Mouse (Mus musculus) forebrain, embryonic 16.5 days (tissue): ENCODE measurements around the gene Cd180. TPM values are rescaled to one million over a fixed set of nuclear protein-coding genes. Genes with fewer than 3 reads are reported as not detected.
"Not testable (repeated sequence)": the region's sequence is repeated elsewhere in the genome, so short reads cannot be mapped to it uniquely, and the experiment has no call there.

Experiments used
- ATAC-seq: fragments of 200-750 bp; cut with Nextera tagmentation; 2 replicates; pipeline ENCODE4 v1.8.0; 2017; ENCODE audit warnings: mild to moderate bottlenecking, moderate library complexity
- H3K27ac ChIP-seq: fragments of 300-500 bp; sonication (generic); 2 replicates; pipeline ENCODE4 v1.5.1; 2014; ENCODE audit warnings: low read length, control low read depth
- H3K27me3 ChIP-seq: fragments of 300-500 bp; sonication (generic); replicated peaks from 2 replicates; pipeline ENCODE4 v1.6.1; 2014; ENCODE audit warnings: low read length; ENCODE audit not compliant: control insufficient read depth, insufficient read depth
- H3K36me3 ChIP-seq: fragments of 300-500 bp; sonication (generic); 2 replicates; pipeline ENCODE4 v1.6.1; 2014; ENCODE audit not compliant: control insufficient read depth, insufficient read depth
- H3K4me1 ChIP-seq: fragments of 300-500 bp; sonication (generic); replicated peaks from 2 replicates; pipeline ENCODE4 v1.6.1; 2014; ENCODE audit warnings: low read length; ENCODE audit not compliant: control insufficient read depth, insufficient read depth
- H3K4me2 ChIP-seq: fragments of 300-500 bp; sonication (generic); 2 replicates; pipeline ENCODE4 v1.6.1; 2014; ENCODE audit warnings: mild to moderate bottlenecking, low read length, control low read depth
- H3K4me3 ChIP-seq: fragments of 300-500 bp; sonication (generic); replicated peaks from 2 replicates; pipeline ENCODE4 v1.5.1; 2014; ENCODE audit warnings: mild to moderate bottlenecking, low read length, control low read depth
- H3K9ac ChIP-seq: fragments of 300-500 bp; sonication (generic); replicated peaks from 2 replicates; pipeline ENCODE4 v1.6.1; 2014; ENCODE audit warnings: low read depth, low read length, control low read depth
- H3K9me3 ChIP-seq: fragments of 300-500 bp; sonication (generic); 2 replicates; pipeline ENCODE4 v1.6.1; 2016; ENCODE audit warnings: low read length; ENCODE audit not compliant: control insufficient read depth
- WGBS: fragments of 180-500 bp; shearing (Covaris S2); extraction: QIAGEN DNeasy Blood & Tissue Kit; methylation state at CpG from one replicate; pipeline ENCODE4 v1.1.7; 2014; 5-methylcytosine and 5-hydroxymethylcytosine counted together
- polyA plus RNA-seq: library from polyadenylated mRNA; unstranded; fragments of >200 nt; fragmentation: Nextera tagmentation; extraction: Ambion mirVana; gene quantifications from 2 replicates; pipeline ENCODE4 v1.2.1, GENCODE M21; 2015

Cd180 gene
- polyA plus RNA-seq, 1 experiment from 2014 or later = 0.23 TPM

DNA sequence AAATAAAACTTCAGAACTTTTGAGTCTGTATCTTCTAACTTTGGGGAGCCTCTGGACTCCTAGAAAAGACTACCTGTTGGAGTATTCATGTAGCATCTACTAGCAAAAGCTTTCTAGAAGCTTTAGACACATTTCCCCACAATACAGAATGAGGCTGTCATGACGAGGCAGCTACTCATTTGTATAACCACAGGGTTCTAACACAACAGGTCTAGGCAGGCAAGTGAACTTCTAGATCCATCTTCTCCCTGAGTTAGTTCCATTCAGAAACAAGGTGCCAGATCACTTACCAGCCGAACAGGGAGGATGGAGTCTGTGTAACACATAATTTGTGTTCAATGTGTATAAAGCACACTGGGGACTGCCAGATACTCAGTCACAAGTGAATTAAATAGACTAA is 32.5 kb downstream of the Cd180 start:
- Histone ChIP-seq H3K9ac (no peak overlapping the region), H3K9me3 (no peaks in the 10 kb centered on the region), H3K4me2 (no peak overlapping the region), H3K4me1 (no peaks in the 10 kb centered on the region), H3K27ac (no peak overlapping the region), H3K36me3 (no peaks in the 10 kb centered on the region), H3K4me3 (no peak overlapping the region), H3K27me3 (no peaks in the 10 kb centered on the region)
- WGBS = 75% methylated on average over 2 of the region's 2 CpGs
- no peak for ATAC-seq

- no peak overlapping the region for H3K9ac ChIP-seq
- ATAC-seq = no peak
- no peak overlapping the region for H3K4me3 ChIP-seq
- no peaks in the 10 kb centered on the region for H3K36me3 ChIP-seq
- H3K4me1 ChIP-seq = no peaks in the 10 kb centered on the region
- H3K27me3 ChIP-seq = no peaks in the 10 kb centered on the region
- no peak overlapping the region for H3K4me2 ChIP-seq
- H3K27ac ChIP-seq = no peak overlapping the region
- 48% methylated on average over 1 of the region's 1 CpGs for WGBS
- H3K9me3 ChIP-seq = no peaks in the 10 kb centered on the region
Observed at GRCm38 (mm10) chr13:102726876-102727275, 33.5 kb downstream of the Cd180 start.

DNA sequence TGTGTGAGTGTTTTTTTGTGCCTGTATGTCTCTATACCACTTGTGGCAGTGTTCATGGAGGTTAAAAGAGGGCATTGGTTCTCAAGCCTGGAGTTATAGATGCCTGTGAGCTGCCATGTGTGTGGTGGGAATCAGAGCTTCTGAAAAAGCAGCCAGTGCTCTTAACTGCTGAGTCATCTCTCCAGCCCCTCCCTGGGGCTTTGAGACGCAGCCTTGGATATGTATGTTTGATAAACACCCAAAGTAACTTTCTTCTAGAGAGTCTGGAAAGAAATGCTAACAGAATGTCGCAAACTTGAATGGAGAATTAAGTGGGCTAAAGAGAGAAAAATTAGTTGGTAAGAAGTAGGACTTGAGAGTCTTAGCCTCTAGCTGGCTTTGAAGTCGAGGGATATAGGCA is 34.7 kb downstream of the Cd180 start:
- no peaks in the 10 kb centered on the region for H3K4me1 ChIP-seq
- no peaks in the 10 kb centered on the region for H3K27me3 ChIP-seq
- 84% methylated on average over 3 of the region's 3 CpGs for WGBS
- H3K9me3 ChIP-seq = no peaks in the 10 kb centered on the region
- ATAC-seq = no peak
- H3K4me2 ChIP-seq = no peak overlapping the region
- H3K9ac ChIP-seq = no peak overlapping the region
- no peak overlapping the region for H3K4me3 ChIP-seq
- H3K27ac ChIP-seq = no peak overlapping the region
- H3K36me3 ChIP-seq = no peaks in the 10 kb centered on the region

GRCm38 (mm10) chr13:102728951-102729350 is 35.6 kb downstream of the Cd180 start:
- not testable (repeated sequence) for ATAC-seq, H3K9me3 ChIP-seq, H3K9ac ChIP-seq, H3K4me3 ChIP-seq, H3K4me2 ChIP-seq, H3K36me3 ChIP-seq, H3K4me1 ChIP-seq, H3K27ac ChIP-seq, H3K27me3 ChIP-seq
- WGBS = 60% methylated on average over 7 of the region's 7 CpGs

DNA sequence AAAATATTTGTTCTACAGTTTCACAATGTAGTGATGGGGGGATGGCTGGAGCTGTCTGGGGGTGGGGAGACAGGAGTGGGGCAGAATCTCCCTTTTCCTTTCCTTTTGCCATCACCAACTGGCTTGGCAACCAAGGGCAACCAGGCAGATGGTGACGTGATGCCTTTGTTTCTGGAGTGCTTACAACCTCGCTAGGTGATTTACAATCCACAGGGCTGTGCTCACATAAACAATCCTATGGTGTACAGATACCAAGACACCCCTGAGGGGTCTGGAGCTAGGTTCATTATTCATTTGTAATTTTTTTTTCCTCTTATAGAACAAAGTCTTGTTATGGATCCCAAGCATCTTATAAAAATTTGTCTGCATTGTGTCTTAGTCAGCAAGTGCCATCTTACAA is 39.7 kb downstream of the Cd180 start:
- no peak overlapping the region for H3K27ac ChIP-seq
- H3K9me3 ChIP-seq = no peaks in the 10 kb centered on the region
- no peak for ATAC-seq
- no peaks in the 10 kb centered on the region for H3K36me3 ChIP-seq
- H3K9ac ChIP-seq = no peak overlapping the region
- no peak overlapping the region for H3K4me2 ChIP-seq
- H3K4me3 ChIP-seq = no peak overlapping the region
- H3K4me1 ChIP-seq = no peaks in the 10 kb centered on the region
- WGBS = 58% methylated on average over 2 of the region's 2 CpGs
- H3K27me3 ChIP-seq = no peaks in the 10 kb centered on the region

DNA sequence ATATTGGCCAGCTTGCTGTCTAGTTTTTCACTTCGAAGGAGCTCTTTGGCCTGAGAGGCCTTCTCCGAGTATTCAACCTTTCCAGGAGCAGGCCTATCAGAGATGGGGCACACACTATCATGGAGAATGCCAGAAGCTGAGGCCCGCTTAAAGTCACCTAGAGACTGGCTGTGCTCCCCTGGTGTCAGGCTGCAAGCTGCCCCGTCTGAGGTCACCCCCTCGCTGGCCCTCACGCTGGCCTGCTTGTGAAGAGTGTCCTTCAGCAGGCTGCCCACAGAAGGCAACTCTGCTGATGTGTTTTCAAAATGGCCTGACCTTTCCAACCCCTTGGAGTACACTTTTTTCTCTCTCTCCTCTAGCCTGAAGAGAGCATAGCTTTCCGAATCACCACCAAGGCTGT is 44.5 kb downstream of the Cd180 start:
- Histone ChIP-seq H3K27me3 (no peaks in the 10 kb centered on the region), H3K4me2 (no peak overlapping the region), H3K9me3 (no peaks in the 10 kb centered on the region), H3K4me3 (no peak overlapping the region), H3K4me1 (no peaks in the 10 kb centered on the region), H3K36me3 (no peaks in the 10 kb centered on the region), H3K27ac (no peak overlapping the region), H3K9ac (no peak overlapping the region)
- ATAC-seq = no peak
- 94% methylated on average over 7 of the region's 7 CpGs for whole genome bisulfite sequencing

DNA sequence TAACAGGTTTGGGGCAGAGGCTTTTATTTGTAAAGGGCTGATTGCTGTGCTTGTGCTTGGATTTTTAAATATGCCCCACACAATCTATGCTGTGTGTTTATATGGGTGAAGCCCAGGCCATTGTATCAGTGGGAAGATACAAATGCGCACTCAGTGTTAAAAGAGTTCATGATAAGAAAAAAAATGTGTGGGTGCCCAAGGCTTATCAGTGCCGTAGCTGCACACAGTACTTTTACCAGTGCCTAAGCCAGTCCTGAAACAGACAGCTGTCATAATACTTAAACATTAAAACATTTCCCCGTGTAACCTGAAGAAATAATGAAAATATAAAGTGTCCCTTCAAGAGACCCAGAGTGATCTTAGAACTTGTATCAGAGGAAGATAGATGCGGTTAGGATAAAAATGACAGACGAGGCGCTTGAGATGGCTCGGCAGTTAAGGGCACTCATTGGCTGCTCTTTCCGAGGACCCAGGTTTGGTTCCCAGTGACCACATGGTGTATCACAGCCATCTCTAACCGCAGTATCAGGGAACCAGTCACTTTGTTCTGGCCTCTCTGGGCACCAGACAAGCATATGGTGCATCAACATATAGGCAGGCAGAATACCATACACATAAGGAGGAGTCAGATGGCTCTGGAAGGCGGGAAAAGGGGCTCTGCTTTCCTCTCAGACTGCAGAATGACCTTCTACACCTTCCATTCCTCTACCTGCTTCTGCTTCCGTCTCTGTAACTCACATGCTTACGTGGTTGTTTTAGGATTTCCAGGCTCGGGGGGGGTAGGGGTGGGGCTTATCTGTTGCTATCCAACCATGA is 46.6 kb downstream of the Cd180 start:
- 95% methylated on average over 13 of the region's 13 CpGs for WGBS
- H3K36me3 ChIP-seq = no peaks in the 10 kb centered on the region

GRCm38 (mm10) chr13:102744481-102745269 is 51.3 kb downstream of the Cd180 start:
- WGBS = 66% methylated on average over 9 of the region's 9 CpGs
- H3K4me3 ChIP-seq = no peak overlapping the region
- H3K36me3 ChIP-seq = no peaks in the 10 kb centered on the region
- no peak overlapping the region for H3K9ac ChIP-seq
- H3K4me1 ChIP-seq = no peaks in the 10 kb centered on the region; the same call in 1 of the 2 replicates
- H3K4me2 ChIP-seq = no peak overlapping the region
- H3K9me3 ChIP-seq = no peaks in the 10 kb centered on the region
- peak; percentile 16; the same call in 1 of the 2 replicates for ATAC-seq
- H3K27ac ChIP-seq = no peak overlapping the region
- H3K27me3 ChIP-seq = no peaks in the 10 kb centered on the region

More for the DNA sequence above, 46.6 kb downstream of the Cd180 start:
- H3K27me3 ChIP-seq = no peaks in the 10 kb centered on the region
- H3K4me3 ChIP-seq = no peak overlapping the region
- no peaks in the 10 kb centered on the region for H3K4me1 ChIP-seq
- no peak for ATAC-seq
- H3K27ac ChIP-seq = no peak overlapping the region
- no peak overlapping the region for H3K9ac ChIP-seq
- no peak overlapping the region for H3K4me2 ChIP-seq
- no peaks in the 10 kb centered on the region for H3K9me3 ChIP-seq

GRCm38 (mm10) chr13:102745270-102745600 is 51.9 kb downstream of the Cd180 start:
- H3K27me3 ChIP-seq = no peaks in the 10 kb centered on the region
- no peak overlapping the region for H3K27ac ChIP-seq
- no peak overlapping the region for H3K9ac ChIP-seq
- H3K4me1 ChIP-seq = no peaks in the 10 kb centered on the region; the same call in 1 of the 2 replicates
- no peaks in the 10 kb centered on the region for H3K9me3 ChIP-seq
- peak; percentile 34; the same call in 1 of the 2 replicates for ATAC-seq
- H3K4me2 ChIP-seq = no peak overlapping the region
- H3K36me3 ChIP-seq = no peaks in the 10 kb centered on the region
- 96% methylated on average over 3 of the region's 3 CpGs for WGBS
- H3K4me3 ChIP-seq = no peak overlapping the region
